Mouse (Mus musculus) retina, embryonic 14.5 days (tissue): Measurements from ENCODE around the gene Ccl1.
A peak's percentile ranks its signal among the peaks of the same experiment; 100 is the strongest.

Experiments
- DNase-seq: peaks from one replicate; pipeline ENCODE4 v3.0.0-alpha.2; 2015; ENCODE audit warnings: low spot score

Gene Ccl1

DNA sequence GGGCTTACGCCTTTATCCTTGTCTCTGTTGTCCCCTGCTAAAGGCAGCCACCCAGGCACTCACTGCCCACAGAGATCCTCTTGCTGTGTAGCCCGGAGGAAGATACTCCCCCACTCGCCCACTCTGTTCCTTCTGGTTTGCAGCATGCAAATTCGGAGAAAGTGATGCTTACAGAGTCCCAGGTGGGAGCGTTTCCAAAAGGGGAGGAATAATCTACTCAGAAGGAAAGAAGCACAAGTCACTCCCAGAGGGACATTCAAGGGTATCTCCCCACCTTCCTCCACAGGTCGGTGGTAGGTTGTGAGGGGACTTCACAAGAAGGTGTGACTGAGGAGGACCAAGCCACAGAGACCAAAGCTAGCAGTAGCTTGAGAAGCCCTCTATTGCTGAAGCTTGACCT lies 100.3 kb downstream of the Ccl1 start:
- DNase-seq = no peak

- no peak for DNase-seq
Observed at GRCm38 (mm10) chr11:82203706-82204105, 101.8 kb downstream of the Ccl1 start.

- DNase-seq = no peak
Observed at GRCm38 (mm10) chr11:82197774-82198173, 107.7 kb downstream of the Ccl1 start.

DNA sequence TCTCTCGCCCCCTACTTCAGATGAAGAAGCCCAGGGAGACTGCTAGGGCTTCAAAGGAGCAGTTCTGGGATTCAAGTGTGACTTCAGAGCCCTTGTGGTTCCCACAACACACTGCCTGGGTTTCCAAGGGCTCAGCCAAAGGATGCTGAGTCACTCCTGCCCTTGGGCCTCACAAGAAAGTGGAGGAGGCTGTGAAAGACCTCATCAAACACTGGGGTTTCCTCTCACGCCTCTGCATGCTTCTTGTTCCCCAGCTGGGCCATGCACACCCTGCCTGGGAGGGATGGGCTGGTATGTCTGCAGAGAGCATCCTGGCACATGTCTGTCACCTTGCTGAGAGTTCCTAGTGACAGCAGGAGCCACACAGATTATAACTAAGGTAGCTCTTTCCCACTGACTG lies 110.5 kb downstream of the Ccl1 start:
- DNase-seq = no peak

DNA sequence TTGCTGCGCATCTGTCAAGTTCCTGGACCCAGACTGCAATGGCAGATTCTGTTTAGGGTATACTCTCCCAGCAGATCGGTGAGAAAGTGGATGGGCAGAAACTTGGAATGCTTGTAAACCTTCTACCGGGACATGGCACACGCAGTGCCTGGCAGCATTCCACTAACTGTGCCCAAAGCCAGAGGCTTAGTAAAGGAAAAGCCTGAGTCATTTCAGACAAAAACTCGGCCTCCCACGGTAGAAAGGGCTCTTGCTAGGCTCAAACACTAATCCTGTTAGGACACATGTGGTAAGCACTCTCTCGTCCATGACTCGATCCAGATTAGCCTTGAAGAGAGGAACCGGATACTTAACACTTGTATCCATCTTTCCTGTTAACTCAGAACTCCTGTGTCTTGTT lies 111.7 kb downstream of the Ccl1 start:
- no peak for DNase-seq

DNA sequence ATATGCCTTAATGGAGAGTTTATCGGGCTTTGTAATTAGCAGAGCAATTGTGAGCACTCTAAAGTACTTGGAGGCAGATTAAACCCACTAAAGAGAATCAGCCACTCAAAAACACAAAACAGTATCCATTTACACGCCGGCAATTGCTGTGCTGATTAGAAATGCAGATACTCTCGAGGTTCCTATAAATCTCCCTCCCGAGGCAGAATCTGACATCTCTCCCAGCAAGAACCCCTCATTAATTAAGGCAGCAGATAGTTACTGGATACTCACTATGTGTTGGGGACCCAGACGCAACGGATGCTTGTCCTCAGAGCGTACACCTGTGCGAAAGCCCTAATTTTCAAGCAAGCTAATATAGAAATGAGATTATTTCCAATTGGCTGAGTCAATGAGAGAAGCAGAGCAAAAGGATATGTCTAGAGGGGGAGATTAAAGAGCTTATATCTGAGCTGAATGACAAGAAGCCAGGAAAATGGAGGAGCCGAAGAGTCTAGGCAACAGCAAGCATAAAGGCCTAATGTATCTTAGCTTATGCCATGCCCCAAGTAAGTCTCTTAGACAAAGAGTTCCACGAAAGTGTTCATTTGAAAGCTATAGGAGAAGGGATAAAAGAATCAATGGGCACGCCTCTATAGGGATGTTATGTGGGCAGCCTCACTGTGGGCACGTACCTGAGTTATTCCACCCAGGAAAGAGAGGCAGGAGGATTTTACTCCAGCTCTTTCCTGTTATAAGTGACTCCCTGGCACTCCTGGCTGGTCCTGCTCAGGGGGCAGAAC lies 115.5 kb downstream of the Ccl1 start:
- DNase-seq = no peak

GRCm38 (mm10) chr11:82185684-82186083 lies 119.8 kb downstream of the Ccl1 start:
- no peak for DNase-seq

- DNase-seq = no peak
Observed at GRCm38 (mm10) chr11:82183281-82183935, 122.1 kb downstream of the Ccl1 start.

GRCm38 (mm10) chr11:82182401-82182800 lies 123.1 kb downstream of the Ccl1 start:
- no peak for DNase-seq

DNA sequence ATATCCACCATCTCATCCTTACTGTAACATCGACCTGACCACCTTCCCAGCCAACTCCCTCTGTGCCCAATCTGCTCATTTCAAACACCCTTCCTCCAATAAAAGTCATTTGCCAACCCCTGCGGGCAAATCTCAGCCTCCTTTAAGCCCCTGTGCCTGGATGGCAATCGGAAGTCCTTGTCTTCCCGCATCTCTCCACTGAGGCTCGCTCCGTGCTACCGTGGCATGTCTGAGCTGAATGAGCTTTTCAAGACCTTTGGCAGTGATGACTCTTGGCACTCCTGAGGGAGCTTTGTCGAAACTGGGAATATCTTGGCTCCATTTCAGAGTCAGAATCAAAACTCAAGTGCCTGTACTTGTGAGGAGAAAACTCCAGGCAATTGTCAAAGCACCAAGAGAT lies 124.2 kb downstream of the Ccl1 start:
- no peak for DNase-seq

DNA sequence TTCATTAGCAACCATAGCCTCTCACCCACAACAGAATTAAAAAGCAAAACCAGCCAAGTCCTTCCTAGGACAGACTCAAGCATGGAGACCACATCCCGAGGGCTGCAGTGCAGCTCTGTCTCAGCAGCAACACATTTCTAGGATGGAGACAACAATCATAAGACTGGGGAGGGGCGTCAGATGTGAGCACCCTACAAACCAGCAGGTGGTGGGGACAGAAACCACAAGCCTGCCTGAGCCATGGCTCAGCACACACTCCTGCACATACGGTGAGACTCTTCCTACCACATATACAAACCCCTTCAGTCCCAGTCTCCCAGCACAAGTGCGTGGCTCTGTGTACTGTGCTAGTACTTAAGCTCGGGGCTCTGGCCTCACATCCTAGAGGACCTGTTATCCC lies 127.3 kb downstream of the Ccl1 start:
- DNase-seq = no peak

GRCm38 (mm10) chr11:82177711-82178110 lies 127.8 kb downstream of the Ccl1 start:
- DNase-seq = peak; percentile 93

DNA sequence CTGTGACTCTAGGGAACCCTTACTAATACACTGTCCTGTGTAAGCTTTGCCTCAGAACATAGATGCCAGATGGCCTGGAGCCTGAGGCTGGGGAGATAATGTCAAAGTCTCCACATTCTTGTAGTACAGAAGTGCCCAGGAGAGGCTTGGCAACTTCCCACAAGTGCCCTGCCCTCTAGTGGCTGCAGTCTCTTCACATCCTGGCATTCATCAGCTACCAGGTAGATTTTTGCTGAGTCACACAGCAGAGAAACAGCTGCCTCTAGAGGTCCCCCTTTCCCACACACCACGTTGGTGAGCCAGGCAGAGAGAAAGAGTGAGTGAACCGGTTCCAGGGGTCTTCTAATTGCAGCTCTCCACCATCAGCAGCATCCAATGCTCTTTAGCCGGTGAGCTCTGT lies 130.7 kb downstream of the Ccl1 start:
- peak; percentile 80 for DNase-seq

GRCm38 (mm10) chr11:82173491-82173890 lies 132.0 kb downstream of the Ccl1 start:
- DNase-seq = no peak

DNA sequence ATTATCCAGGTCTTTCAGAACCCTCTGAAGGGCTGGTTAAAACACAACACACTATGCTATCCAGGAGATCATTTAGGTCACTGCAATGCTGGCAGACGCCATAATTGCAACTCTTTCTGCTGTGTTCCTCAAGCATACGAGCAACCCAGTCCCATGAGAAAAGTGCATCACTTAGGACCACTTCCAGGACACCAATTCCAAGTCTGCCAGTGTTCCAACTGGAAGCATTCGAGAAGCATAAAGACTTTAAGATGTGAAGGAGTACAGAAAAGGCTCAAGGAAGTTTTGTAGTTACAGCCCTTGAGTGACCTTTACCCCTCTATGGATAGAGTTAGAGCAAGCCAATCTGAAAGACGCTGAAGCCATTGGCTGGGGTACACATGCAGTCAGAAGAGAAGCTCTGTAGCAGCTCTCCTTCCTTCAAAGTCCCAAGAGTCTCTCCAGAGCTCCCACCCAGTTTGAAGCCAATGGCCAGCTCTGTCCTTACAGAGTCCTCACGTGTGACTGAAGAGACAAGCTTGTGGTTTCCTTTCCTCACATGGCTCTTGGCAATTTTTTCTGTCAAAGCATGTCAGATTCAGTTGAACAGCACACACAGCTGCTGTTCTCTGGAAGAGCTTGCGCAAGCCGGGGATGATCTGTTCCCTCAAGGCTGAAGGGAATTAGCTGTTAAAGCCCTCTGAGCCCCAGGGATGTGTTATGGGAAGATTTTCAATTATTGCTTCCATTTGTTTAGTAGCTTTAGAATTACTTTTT lies 134.0 kb downstream of the Ccl1 start:
- DNase-seq = no peak

DNA sequence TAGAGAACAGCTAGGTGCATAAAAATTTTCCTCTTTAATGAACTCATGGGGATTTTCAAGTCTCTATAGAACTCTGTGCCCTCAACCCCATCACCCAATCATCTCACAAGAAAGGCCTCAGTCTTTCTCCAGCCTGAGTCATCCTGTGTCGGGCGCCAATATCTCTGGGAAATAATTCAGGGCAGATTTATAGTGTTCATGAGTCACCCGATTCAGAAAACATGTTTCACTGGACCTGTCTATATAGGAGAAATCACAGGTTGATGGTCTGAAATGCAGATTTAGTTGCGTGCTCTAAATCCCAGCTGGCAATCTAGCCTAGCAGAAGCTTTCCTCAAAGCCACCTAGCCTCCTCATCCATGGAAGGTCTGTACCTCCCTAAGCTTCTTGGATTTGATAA lies 136.0 kb downstream of the Ccl1 start:
- DNase-seq = no peak

- no peak for DNase-seq
Observed at GRCm38 (mm10) chr11:82168308-82168707, 137.2 kb downstream of the Ccl1 start.

GRCm38 (mm10) chr11:82163285-82163684 lies 142.2 kb downstream of the Ccl1 start:
- DNase-seq = no peak

GRCm38 (mm10) chr11:82159126-82159525 lies 146.4 kb downstream of the Ccl1 start:
- DNase-seq = no peak

- no peak for DNase-seq
Observed at GRCm38 (mm10) chr11:82139492-82140094, 165.9 kb downstream of the Ccl1 start.

DNA sequence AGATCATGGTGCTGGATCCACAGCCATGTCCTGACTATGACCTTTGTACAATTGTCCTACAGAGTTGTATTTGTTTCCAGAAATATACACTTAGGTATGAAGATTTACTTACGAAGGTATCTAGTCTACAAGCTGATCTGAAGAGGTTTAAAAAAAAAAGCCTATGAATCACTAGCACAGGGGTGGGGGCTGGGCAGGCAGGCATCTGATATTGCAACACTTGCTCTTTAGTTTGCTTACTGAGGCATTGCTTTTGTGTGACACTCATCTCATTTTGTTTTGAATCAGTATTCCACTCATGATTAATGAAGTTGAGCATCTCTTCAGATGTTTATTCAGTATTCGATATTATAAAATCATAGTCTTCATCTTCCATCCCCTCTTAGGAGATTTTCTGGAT lies 169.3 kb downstream of the Ccl1 start:
- DNase-seq = no peak

DNA sequence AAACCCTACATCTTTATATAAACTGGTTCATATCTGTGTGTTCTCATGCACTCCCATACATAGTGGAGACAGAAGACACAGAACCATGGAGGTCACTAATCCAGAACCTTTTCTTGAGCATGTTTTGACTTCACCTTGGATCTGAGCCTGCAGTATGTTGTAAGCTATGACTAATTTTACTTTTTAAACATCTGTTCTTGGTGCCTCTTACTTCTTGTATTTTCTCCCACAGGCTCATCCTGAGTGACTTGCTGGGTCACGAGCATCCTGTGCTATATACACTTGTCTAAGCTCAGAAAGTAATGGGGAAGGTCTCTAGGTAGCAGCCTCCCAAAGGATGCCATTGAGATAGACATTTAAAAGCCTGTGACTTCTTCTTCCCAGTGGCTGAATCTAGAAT lies 172.5 kb downstream of the Ccl1 start:
- no peak for DNase-seq
